Mouse (Mus musculus) embryonic fibroblast, embryonic 13.5 days (primary cell): Measurements from ENCODE around the gene Gm10392. TPM values are rescaled to one million over a fixed set of nuclear protein-coding genes. Genes with fewer than 3 reads are reported as not detected.

Source experiments
- H3K27ac ChIP-seq: 2 replicates; pipeline ENCODE4 v1.5.1; 2012; ENCODE audit warnings: low read length, control low read depth, inconsistent platforms; ENCODE audit not compliant: insufficient read depth
- H3K4me1 ChIP-seq: 2 replicates; pipeline ENCODE4 v1.6.1; 2011; ENCODE audit warnings: low read length; ENCODE audit not compliant: control insufficient read depth, insufficient read depth
- H3K4me3 ChIP-seq: 2 replicates; pipeline ENCODE4 v1.5.1; 2011; ENCODE audit warnings: mild to moderate bottlenecking, control low read depth, low read length; ENCODE audit not compliant: insufficient read depth
- CTCF ChIP-seq: IDR thresholded peaks from 2 replicates; pipeline ENCODE4 v1.5.1; 2011; ENCODE audit warnings: mild to moderate bottlenecking, control low read depth, low read length, moderate library complexity, borderline replicate concordance; ENCODE audit not compliant: insufficient read depth
- POLR2A ChIP-seq: IDR thresholded peaks from 2 replicates; pipeline ENCODE4 v1.6.1; 2011; ENCODE audit warnings: low read depth, mild to moderate bottlenecking, control low read depth, low read length, moderate library complexity
- polyA plus RNA-seq: library from polyadenylated mRNA; stranded (reverse); fragments of >200 nt; gene quantifications from 2 replicates; pipeline ENCODE4 v1.2.4, GENCODE M21; 2011; ENCODE audit warnings: low read depth; ENCODE audit not compliant: missing spikeins, insufficient read length

Gm10392 gene
- polyA plus RNA-seq, 1 experiment, result not detected

- TF ChIP-seq CTCF (no peak), POLR2A (no peak)
- H3K4me1 ChIP-seq, result 0 out of 2 replicates have a peak, but pooled peaks cover 3% of the 10 kb centered on the region
- no peak overlapping the region for H3K4me3 ChIP-seq
- H3K27ac ChIP-seq, result no peak overlapping the region
These were observed 11.6 kb downstream of the Gm10392 start for GRCm38 (mm10) chr11:77507426-77507825.

- TF ChIP-seq CTCF (no peak), POLR2A (no peak)
- Histone ChIP-seq H3K4me1 (0 out of 2 replicates have a peak, but pooled peaks cover 3% of the 10 kb centered on the region), H3K4me3 (no peak overlapping the region), H3K27ac (no peak overlapping the region)
These were observed 12.1 kb downstream of the Gm10392 start for GRCm38 (mm10) chr11:77506941-77507340.

- 0 out of 2 replicates have a peak, but pooled peaks cover 3% of the 10 kb centered on the region for H3K4me1 ChIP-seq
- TF ChIP-seq CTCF, result no peak
- no peak for TF ChIP-seq POLR2A
These were observed 12.7 kb downstream of the Gm10392 start for GRCm38 (mm10) chr11:77506273-77506672.

GRCm38 (mm10) chr11:77505291-77505980, 13.6 kb downstream of the Gm10392 start:
- no peak for TF ChIP-seq CTCF
- no peak for TF ChIP-seq POLR2A
- no peak overlapping the region for H3K27ac ChIP-seq
- no peak overlapping the region for H3K4me3 ChIP-seq
- H3K4me1 ChIP-seq, result 0 out of 2 replicates have a peak, but pooled peaks cover 5% of the 10 kb centered on the region

More at GRCm38 (mm10) chr11:77506273-77506672, 12.7 kb downstream of the Gm10392 start:
- Histone ChIP-seq H3K4me3 (no peak overlapping the region), H3K27ac (no peak overlapping the region)

- TF ChIP-seq POLR2A (no peak), CTCF (no peak)
- Histone ChIP-seq H3K27ac (no peak overlapping the region), H3K4me3 (no peak overlapping the region), H3K4me1 (0 out of 2 replicates have a peak, but pooled peaks cover 5% of the 10 kb centered on the region)
These were observed 14.6 kb downstream of the Gm10392 start for GRCm38 (mm10) chr11:77504377-77504776.

- Histone ChIP-seq H3K4me3 (no peak overlapping the region), H3K27ac (0 out of 2 replicates have a peak overlapping the region, but pooled peaks have one; percentile 23)
- no peak; the same call in 1 of the 2 replicates for TF ChIP-seq POLR2A
These were observed 15.5 kb downstream of the Gm10392 start for GRCm38 (mm10) chr11:77503511-77503910.

GRCm38 (mm10) chr11:77502481-77502880, 16.5 kb downstream of the Gm10392 start:
- H3K4me3 ChIP-seq, result no peak overlapping the region
- H3K4me1 ChIP-seq, result peaks cover 15% of the 10 kb centered on the region; the same call in 1 of the 2 replicates
- no peak overlapping the region for H3K27ac ChIP-seq
- TF ChIP-seq POLR2A, result no peak
- TF ChIP-seq CTCF, result no peak

More at GRCm38 (mm10) chr11:77503511-77503910, 15.5 kb downstream of the Gm10392 start:
- 0 out of 2 replicates have a peak, but pooled peaks cover 5% of the 10 kb centered on the region for H3K4me1 ChIP-seq

- TF ChIP-seq CTCF (no peak), POLR2A (no peak)
- H3K4me1 ChIP-seq, result peaks cover 15% of the 10 kb centered on the region; the same call in 1 of the 2 replicates
- H3K4me3 ChIP-seq, result no peak overlapping the region
- H3K27ac ChIP-seq, result no peak overlapping the region
These were observed 17.0 kb downstream of the Gm10392 start for GRCm38 (mm10) chr11:77501971-77502370.

- no peak for TF ChIP-seq POLR2A
- TF ChIP-seq CTCF, result peak; percentile 86; the same call in 1 of the 2 replicates
- H3K4me1 ChIP-seq, result peaks cover 15% of the 10 kb centered on the region; the same call in 1 of the 2 replicates
- no peak overlapping the region for H3K27ac ChIP-seq
- no peak overlapping the region for H3K4me3 ChIP-seq
These were observed 17.6 kb downstream of the Gm10392 start for GRCm38 (mm10) chr11:77501392-77501791.

- Histone ChIP-seq H3K4me1 (peaks cover 16% of the 10 kb centered on the region; the same call in 1 of the 2 replicates), H3K27ac (no peak overlapping the region), H3K4me3 (no peak overlapping the region)
- TF ChIP-seq POLR2A, result no peak
- no peak for TF ChIP-seq CTCF
These were observed 18.4 kb downstream of the Gm10392 start for GRCm38 (mm10) chr11:77500361-77501325.
